Mouse (Mus musculus) forebrain, embryonic 14.5 days (tissue): ENCODE data around the gene Macc1. TPM values are rescaled to one million over a fixed set of nuclear protein-coding genes. Genes with fewer than 3 reads are reported as not detected.
A peak's percentile ranks its signal among the peaks of the same experiment; 100 is the strongest.

Experiments
- ATAC-seq: fragments of 200-750 bp; cut with Nextera tagmentation; 2 replicates; pipeline ENCODE4 v1.8.0; 2017; ENCODE audit warnings: mild to moderate bottlenecking, moderate library complexity
- DNase-seq: peaks from one replicate; pipeline ENCODE4 v3.0.0-alpha.2; 2015; ENCODE audit warnings: low spot score
- H3K27ac ChIP-seq: fragments of 300-500 bp; sonication (generic); 2 replicates; pipeline ENCODE4 v1.5.1; 2014; ENCODE audit warnings: low read depth, mild to moderate bottlenecking, control low read depth, low read length, moderate library complexity
- H3K27me3 ChIP-seq: fragments of 300-500 bp; sonication (generic); replicated peaks from 2 replicates; pipeline ENCODE4 v1.6.1; 2014; ENCODE audit warnings: low read length, control low read depth, mixed read lengths; ENCODE audit not compliant: control insufficient read depth, insufficient read depth
- H3K36me3 ChIP-seq: fragments of 300-500 bp; sonication (generic); 2 replicates; pipeline ENCODE4 v1.6.1; 2014; ENCODE audit warnings: low read length, control low read depth; ENCODE audit not compliant: control insufficient read depth, insufficient read depth
- H3K4me1 ChIP-seq: fragments of 300-500 bp; sonication (generic); 2 replicates; pipeline ENCODE4 v1.6.1; 2014; ENCODE audit warnings: antibody characterized with exemption, low read length, control low read depth; ENCODE audit not compliant: control insufficient read depth, insufficient read depth
- H3K4me2 ChIP-seq: fragments of 300-500 bp; sonication (generic); 2 replicates; pipeline ENCODE4 v1.6.1; 2014; ENCODE audit warnings: mild to moderate bottlenecking, control low read depth, low read length
- H3K4me3 ChIP-seq: fragments of 300-500 bp; sonication (generic); 2 replicates; pipeline ENCODE4 v1.5.1; 2014; ENCODE audit warnings: low read depth, low read length, control low read depth
- H3K9ac ChIP-seq: fragments of 300-500 bp; sonication (generic); 2 replicates; pipeline ENCODE4 v1.6.1; 2014; ENCODE audit warnings: mild to moderate bottlenecking, low read length, control low read depth, moderate library complexity
- H3K9me3 ChIP-seq: fragments of 300-500 bp; sonication (generic); replicated peaks from 2 replicates; pipeline ENCODE4 v1.6.1; 2016; ENCODE audit warnings: low read length, control low read depth, mixed read lengths; ENCODE audit not compliant: control insufficient read depth
- whole genome bisulfite sequencing: fragments of 180-500 bp; shearing (Covaris S2); extraction: QIAGEN DNeasy Blood & Tissue Kit; methylation state at CpG from one replicate; pipeline ENCODE4 v1.1.7; 2014; 5-methylcytosine and 5-hydroxymethylcytosine counted together
- polyA plus RNA-seq: library from polyadenylated mRNA; unstranded; fragments of >200 nt; fragmentation: Nextera tagmentation; extraction: Ambion mirVana; gene quantifications from 2 replicates; pipeline ENCODE4 v1.2.1, GENCODE M21; 2014

The Macc1 gene
- polyA plus RNA-seq, 1 experiment from 2014 or later: not detected

- no peak overlapping the region for H3K4me2 ChIP-seq
- H3K9ac ChIP-seq: no peak overlapping the region
- no peak for DNase-seq
- no peaks in the 10 kb centered on the region for H3K27me3 ChIP-seq
- H3K4me3 ChIP-seq: no peak overlapping the region
- 86% methylated on average over 4 of the region's 4 CpGs for WGBS
- no peaks in the 10 kb centered on the region for H3K9me3 ChIP-seq
- H3K27ac ChIP-seq: no peak overlapping the region
- ATAC-seq: no peak
- H3K36me3 ChIP-seq: no peaks in the 10 kb centered on the region
- no peaks in the 10 kb centered on the region for H3K4me1 ChIP-seq
Observed at GRCm38 (mm10) chr12:119369832-119370231, 55.8 kb downstream of the Macc1 start.

- ATAC-seq: no peak
Observed at GRCm38 (mm10) chr12:119372359-119372758, 58.3 kb downstream of the Macc1 start.

GRCm38 (mm10) chr12:119376879-119377278, 62.8 kb downstream of the Macc1 start:
- no peaks in the 10 kb centered on the region for H3K36me3 ChIP-seq
- H3K4me3 ChIP-seq: no peak overlapping the region
- H3K4me2 ChIP-seq: no peak overlapping the region
- no peaks in the 10 kb centered on the region for H3K4me1 ChIP-seq
- 0 out of 2 replicates have a peak, but pooled peaks have one; percentile 20 for ATAC-seq
- H3K9ac ChIP-seq: no peak overlapping the region
- DNase-seq: peak; percentile 14
- no peak overlapping the region for H3K27ac ChIP-seq
- no peaks in the 10 kb centered on the region for H3K9me3 ChIP-seq
- no peaks in the 10 kb centered on the region for H3K27me3 ChIP-seq

More at GRCm38 (mm10) chr12:119372359-119372758, 58.3 kb downstream of the Macc1 start:
- H3K4me3 ChIP-seq: no peak overlapping the region
- H3K9me3 ChIP-seq: no peaks in the 10 kb centered on the region
- H3K27me3 ChIP-seq: no peaks in the 10 kb centered on the region
- no peak overlapping the region for H3K4me2 ChIP-seq
- H3K27ac ChIP-seq: no peak overlapping the region
- H3K9ac ChIP-seq: no peak overlapping the region
- H3K36me3 ChIP-seq: no peaks in the 10 kb centered on the region
- H3K4me1 ChIP-seq: no peaks in the 10 kb centered on the region
- DNase-seq: no peak
- 87% methylated on average over 4 of the region's 4 CpGs for WGBS

GRCm38 (mm10) chr12:119381839-119382238, 67.8 kb downstream of the Macc1 start:
- no peak for DNase-seq
- Histone ChIP-seq H3K27ac (no peak overlapping the region), H3K9me3 (no peaks in the 10 kb centered on the region), H3K4me3 (no peak overlapping the region), H3K4me2 (no peak overlapping the region), H3K27me3 (no peaks in the 10 kb centered on the region), H3K36me3 (no peaks in the 10 kb centered on the region), H3K9ac (no peak overlapping the region), H3K4me1 (no peaks in the 10 kb centered on the region)
- 55% methylated on average over 1 of the region's 1 CpGs for WGBS
- ATAC-seq: no peak

- H3K9me3 ChIP-seq: no peaks in the 10 kb centered on the region
- no peaks in the 10 kb centered on the region for H3K36me3 ChIP-seq
- H3K4me1 ChIP-seq: no peaks in the 10 kb centered on the region
- no peaks in the 10 kb centered on the region for H3K27me3 ChIP-seq
- H3K27ac ChIP-seq: no peak overlapping the region
- H3K9ac ChIP-seq: no peak overlapping the region
- no peak overlapping the region for H3K4me2 ChIP-seq
- no peak for ATAC-seq
- no peak overlapping the region for H3K4me3 ChIP-seq
- no peak for DNase-seq
Observed at GRCm38 (mm10) chr12:119386243-119386642, 72.2 kb downstream of the Macc1 start.

- WGBS: 90% methylated on average over 2 of the region's 2 CpGs
- no peak overlapping the region for H3K9ac ChIP-seq
- H3K4me2 ChIP-seq: no peak overlapping the region
- H3K4me3 ChIP-seq: no peak overlapping the region
- no peaks in the 10 kb centered on the region for H3K9me3 ChIP-seq
- H3K27me3 ChIP-seq: no peaks in the 10 kb centered on the region
- ATAC-seq: no peak
- H3K4me1 ChIP-seq: no peaks in the 10 kb centered on the region
- no peak overlapping the region for H3K27ac ChIP-seq
- no peaks in the 10 kb centered on the region for H3K36me3 ChIP-seq
- no peak for DNase-seq
Observed at GRCm38 (mm10) chr12:119386650-119387049, 72.6 kb downstream of the Macc1 start.

- H3K4me1 ChIP-seq: no peaks in the 10 kb centered on the region
- H3K4me2 ChIP-seq: no peak overlapping the region
- no peak for DNase-seq
- no peak overlapping the region for H3K4me3 ChIP-seq
- no peaks in the 10 kb centered on the region for H3K9me3 ChIP-seq
- 87% methylated on average over 2 of the region's 2 CpGs for WGBS
- H3K9ac ChIP-seq: no peak overlapping the region
- ATAC-seq: no peak
- H3K36me3 ChIP-seq: no peaks in the 10 kb centered on the region
- H3K27me3 ChIP-seq: no peaks in the 10 kb centered on the region
- H3K27ac ChIP-seq: no peak overlapping the region
Observed at GRCm38 (mm10) chr12:119387925-119388324, 73.9 kb downstream of the Macc1 start.

GRCm38 (mm10) chr12:119390192-119390684, 76.2 kb downstream of the Macc1 start:
- Histone ChIP-seq H3K27ac (no peak overlapping the region), H3K4me1 (no peaks in the 10 kb centered on the region), H3K9ac (no peak overlapping the region), H3K36me3 (no peaks in the 10 kb centered on the region), H3K27me3 (no peaks in the 10 kb centered on the region), H3K9me3 (no peaks in the 10 kb centered on the region), H3K4me2 (no peak overlapping the region), H3K4me3 (no peak overlapping the region)
- DNase-seq: no peak
- WGBS: 65% methylated on average over 3 of the region's 3 CpGs
- ATAC-seq: no peak

- ATAC-seq (no peak), DNase-seq (no peak)
- Histone ChIP-seq H3K9me3 (no peaks in the 10 kb centered on the region), H3K4me1 (no peaks in the 10 kb centered on the region), H3K27ac (no peak overlapping the region), H3K27me3 (no peaks in the 10 kb centered on the region), H3K36me3 (no peaks in the 10 kb centered on the region), H3K9ac (no peak overlapping the region), H3K4me3 (no peak overlapping the region), H3K4me2 (no peak overlapping the region)
- 80% methylated on average over 2 of the region's 2 CpGs for WGBS
Observed at GRCm38 (mm10) chr12:119398046-119398659, 84.1 kb downstream of the Macc1 start.
